Mouse (Mus musculus) megakaryocyte-erythroid progenitor cell, adult 5-6 weeks (primary cell): Measurements from ENCODE around the gene Nup43. TPM values are rescaled to one million over a fixed set of nuclear protein-coding genes. Genes with fewer than 3 reads are reported as not detected.

Experiments
- ATAC-seq: replicated peaks from 2 replicates; pipeline ENCODE4 v1.8.0; 2016; ENCODE audit warnings: mild to moderate bottlenecking, inconsistent platforms; ENCODE audit not compliant: severe bottlenecking, poor library complexity, low FRiP score, low TSS enrichment
- total RNA-seq, 2 experiments: library from RNA; stranded (forward) in 1 of 2; stranded (reverse) in 1 of 2; fragments of 200-1000, 215-1000 nt in 1 of 2; fragments of >200 nt in 1 of 2; fragmentation: Nextera tagmentation in 1 of 2; gene quantifications; 2 replicates each; pipeline ENCODE4 v1.2.3; 2014 to 2017

Gene Nup43
- total RNA-seq, 2 experiments from 2014 or later, result 53.1 to 64.8 TPM

GRCm38 (mm10) chr10:7681343-7682025, 14.2 kb downstream of the Nup43 start:
- ATAC-seq, result peak; percentile 66

GRCm38 (mm10) chr10:7682249-7682648, 14.9 kb downstream of the Nup43 start:
- ATAC-seq, result no peak

GRCm38 (mm10) chr10:7686902-7687301, 19.6 kb downstream of the Nup43 start:
- ATAC-seq, result peak; percentile 64

- ATAC-seq, result peak; percentile 88
Observed at GRCm38 (mm10) chr10:7695286-7695685, 28.0 kb downstream of the Nup43 start.

- ATAC-seq, result 0 out of 2 replicates have a peak, but pooled peaks have one; percentile 34
Observed at GRCm38 (mm10) chr10:7700120-7700519, 32.8 kb downstream of the Nup43 start.

- ATAC-seq, result no peak
Observed at GRCm38 (mm10) chr10:7702586-7702985, 35.3 kb downstream of the Nup43 start.

- no peak for ATAC-seq
Observed at GRCm38 (mm10) chr10:7710121-7710520, 42.8 kb downstream of the Nup43 start.

GRCm38 (mm10) chr10:7712506-7712905, 45.2 kb downstream of the Nup43 start:
- no peak for ATAC-seq

- ATAC-seq, result no peak
Observed at GRCm38 (mm10) chr10:7715056-7715455, 47.8 kb downstream of the Nup43 start.

- ATAC-seq, result peak; percentile 99
Observed at GRCm38 (mm10) chr10:7725751-7726500, 58.6 kb downstream of the Nup43 start, which contains the start of gene Katna1. Katna1 (plus strand) TSS chr10:7726000.

GRCm38 (mm10) chr10:7726501-7726812, 59.2 kb downstream of the Nup43 start:
- ATAC-seq, result no peak

GRCm38 (mm10) chr10:7727011-7727410, 59.7 kb downstream of the Nup43 start:
- ATAC-seq, result no peak

Other genes starting within 250 kb of the Nup43 start
- 5.7 and 15.0 TPM in 2 replicates for gene Ulbp1, start 193.9 kb upstream of the Nup43 start, total RNA-seq (2014; fragmentation: Nextera tagmentation)
- 16.0 and 17.8 TPM in 2 replicates for gene Ulbp1, start 193.9 kb upstream of the Nup43 start, total RNA-seq (2017)
- gene Lrp11, start 77.7 kb upstream of the Nup43 start, total RNA-seq (2014; fragmentation: Nextera tagmentation), result 3.2 and 4.0 TPM in 2 replicates
- 0.61 and 5.2 TPM in 2 replicates for gene Lrp11, start 77.7 kb upstream of the Nup43 start, total RNA-seq (2017)
- gene Pcmt1, start 13.6 kb downstream of the Nup43 start, total RNA-seq (2014; fragmentation: Nextera tagmentation), result 75.4 and 83.6 TPM in 2 replicates
- 106 and 110 TPM in 2 replicates for gene Pcmt1, start 13.6 kb downstream of the Nup43 start, total RNA-seq (2017)
- gene Lats1, start 13.7 kb downstream of the Nup43 start, total RNA-seq (2014; fragmentation: Nextera tagmentation), result 18.3 and 21.3 TPM in 2 replicates
- gene Lats1, start 13.7 kb downstream of the Nup43 start, total RNA-seq (2017), result 13.5 and 15.8 TPM in 2 replicates
- 39.7 and 87.9 TPM in 2 replicates for gene Katna1, start 58.5 kb downstream of the Nup43 start, total RNA-seq (2014; fragmentation: Nextera tagmentation)
- 56.3 and 70.3 TPM in 2 replicates for gene Katna1, start 58.5 kb downstream of the Nup43 start, total RNA-seq (2017)
- 21.5 and 27.4 TPM in 2 replicates for gene Ginm1, start 125.3 kb downstream of the Nup43 start, total RNA-seq (2014; fragmentation: Nextera tagmentation)
- 48.8 and 57.1 TPM in 2 replicates for gene Ginm1, start 125.3 kb downstream of the Nup43 start, total RNA-seq (2017)
- gene Ppil4, start 125.4 kb downstream of the Nup43 start, total RNA-seq (2014; fragmentation: Nextera tagmentation), result 34.5 and 36.4 TPM in 2 replicates
- 111 and 112 TPM in 2 replicates for gene Ppil4, start 125.4 kb downstream of the Nup43 start, total RNA-seq (2017)
- gene Zc3h12d, start 165.0 kb downstream of the Nup43 start, total RNA-seq (2014; fragmentation: Nextera tagmentation), result 0.62 TPM in 1 of 2 replicates, not detected in the other
- gene Zc3h12d, start 165.0 kb downstream of the Nup43 start, total RNA-seq (2017), result not detected in 2 replicates